Mouse (Mus musculus) layer of hippocampus, adult 8-10 months (tissue): ENCODE data around the gene 2200002J24Rik. TPM values are rescaled to one million over a fixed set of nuclear protein-coding genes. Genes with fewer than 3 reads are reported as not detected.
"Not testable (repeated sequence)": the region's sequence is repeated elsewhere in the genome, so short reads cannot be mapped to it uniquely, and the experiment has no call there.

ENCODE experiments used
- DNase-seq, 2 experiments: peaks; one replicate each; pipeline ENCODE4 v3.0.0; 2022; ENCODE audit warnings: low spot score in 2 of 2
- total RNA-seq, 4 experiments: library from RNA; stranded (reverse); gene quantifications; 2 replicates each; pipeline ENCODE4 v1.2.4; 2022

The 2200002J24Rik gene
- total RNA-seq, 4 experiments from 2014 or later = not detected

DNA sequence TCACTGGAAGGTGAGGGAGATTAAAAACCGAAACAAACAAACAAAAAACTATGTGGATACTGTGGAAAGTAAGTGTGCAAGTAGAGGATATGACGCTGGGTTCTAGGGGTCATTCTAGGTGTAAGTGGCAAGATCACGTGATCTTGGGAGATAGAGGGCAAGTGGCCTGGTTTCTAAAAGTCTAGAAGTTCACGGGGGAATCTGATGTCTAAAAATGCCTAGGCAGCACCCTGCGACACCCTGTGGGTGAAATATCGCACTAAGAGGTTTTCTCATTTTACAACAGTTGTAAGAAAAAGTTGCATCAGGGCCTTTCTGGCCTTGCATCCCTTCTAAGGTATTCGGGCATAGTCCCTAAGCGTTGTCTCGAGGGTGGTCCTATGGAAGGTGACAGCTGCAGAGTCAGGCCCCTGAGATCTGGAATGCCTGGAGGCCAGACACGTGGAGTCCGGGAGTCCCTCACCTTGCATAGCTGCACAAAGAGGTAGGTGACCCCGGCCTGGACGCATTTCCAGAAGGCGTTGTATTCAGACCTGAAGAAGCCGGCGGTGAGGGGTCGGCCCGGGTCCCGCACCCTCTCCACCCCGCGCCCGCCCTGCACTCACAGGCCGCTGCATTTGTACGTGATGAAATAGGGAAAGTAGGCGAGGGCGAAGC, 30.1 kb downstream of the 2200002J24Rik start:
- DNase-seq = no peak

DNA sequence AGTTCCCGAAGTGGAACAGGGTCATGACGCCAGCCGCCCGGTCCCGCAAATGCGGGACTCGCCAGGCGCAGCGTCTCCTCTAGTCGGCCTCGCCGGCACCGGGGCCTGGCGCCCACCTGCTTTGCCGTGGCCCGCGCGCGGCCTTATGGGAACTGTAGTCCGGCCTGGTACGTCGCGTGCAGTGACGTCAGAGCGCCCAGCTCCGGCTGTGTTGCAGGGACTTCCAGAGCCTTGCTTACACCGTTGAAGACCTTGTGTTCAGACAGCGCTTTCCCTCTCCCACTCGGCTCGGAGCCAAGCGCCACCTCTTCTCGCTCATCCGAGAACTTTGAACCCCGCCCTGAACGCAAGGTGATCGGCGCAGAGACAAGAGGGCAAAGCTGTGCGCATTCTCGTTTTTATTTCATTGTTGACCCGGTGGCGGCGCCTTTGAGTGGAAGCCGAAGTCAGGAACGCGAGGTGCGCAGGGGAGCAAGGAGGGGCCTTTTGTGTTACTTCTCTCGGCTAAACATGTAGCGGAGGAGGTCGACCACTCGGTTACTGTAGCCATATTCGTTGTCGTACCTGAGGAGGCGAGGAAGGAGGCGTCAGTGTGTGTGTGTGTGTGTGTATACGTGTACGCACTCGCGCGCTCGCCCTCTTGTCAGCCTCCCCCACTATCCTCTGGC, 30.8 kb downstream of the 2200002J24Rik start, which contains the start of gene Tmem147:
TSS of gene Tmem147 (minus strand) at position 145 of the 668 bp plus-strand sequence.
- peak; percentile 94 to 96 for DNase-seq

DNA sequence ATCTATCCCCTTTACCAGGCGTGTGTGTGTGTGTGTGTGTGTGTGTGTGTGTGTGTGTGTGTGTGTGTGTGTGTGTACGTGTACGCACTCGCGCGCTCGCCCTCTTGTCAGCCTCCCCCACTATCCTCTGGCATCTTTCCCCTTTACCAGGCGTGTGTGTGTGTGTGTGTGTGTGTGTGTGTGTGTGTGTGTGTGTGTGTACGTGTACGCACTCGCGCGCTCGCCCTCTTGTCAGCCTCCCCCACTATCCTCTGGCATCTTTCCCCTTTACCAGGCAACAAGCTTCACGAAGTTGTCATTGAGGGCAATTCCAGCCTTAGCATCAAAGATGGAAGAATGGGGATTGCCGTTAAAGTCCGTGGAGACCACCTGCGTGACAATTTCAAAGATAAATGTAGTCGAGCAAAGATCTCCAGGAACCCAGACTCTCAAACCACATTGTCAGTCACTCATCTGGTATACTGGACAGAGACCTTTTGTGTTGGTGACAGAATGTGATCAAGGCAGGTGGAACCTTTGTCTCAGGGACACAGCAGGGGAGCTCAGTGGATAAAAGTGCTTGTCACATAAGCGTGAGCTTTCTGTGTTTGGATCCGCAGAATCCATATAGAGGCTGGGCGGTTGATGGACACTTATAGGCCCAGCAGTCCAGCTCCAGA, 31.5 kb downstream of the 2200002J24Rik start:
- not testable (repeated sequence) for DNase-seq

DNA sequence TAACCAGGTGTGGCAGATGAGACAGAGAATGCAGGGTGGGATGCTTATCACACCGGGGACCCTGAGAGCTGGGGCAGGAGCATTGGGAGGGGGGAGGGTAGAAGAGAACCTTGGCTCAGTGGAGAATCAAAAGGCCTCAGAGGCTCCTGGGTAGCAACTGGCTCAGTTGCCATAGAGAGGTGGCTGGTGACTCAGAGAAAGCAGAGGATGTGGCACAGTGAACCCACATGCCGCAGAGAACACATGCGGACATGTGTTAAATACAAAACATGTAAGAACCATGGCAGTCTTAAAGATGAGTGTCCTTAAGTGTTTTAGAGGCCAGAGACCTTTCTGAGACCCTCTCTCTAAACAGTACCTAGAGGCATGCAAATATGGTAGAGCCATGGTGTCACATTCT, 37.5 kb downstream of the 2200002J24Rik start:
- no peak for DNase-seq

DNA sequence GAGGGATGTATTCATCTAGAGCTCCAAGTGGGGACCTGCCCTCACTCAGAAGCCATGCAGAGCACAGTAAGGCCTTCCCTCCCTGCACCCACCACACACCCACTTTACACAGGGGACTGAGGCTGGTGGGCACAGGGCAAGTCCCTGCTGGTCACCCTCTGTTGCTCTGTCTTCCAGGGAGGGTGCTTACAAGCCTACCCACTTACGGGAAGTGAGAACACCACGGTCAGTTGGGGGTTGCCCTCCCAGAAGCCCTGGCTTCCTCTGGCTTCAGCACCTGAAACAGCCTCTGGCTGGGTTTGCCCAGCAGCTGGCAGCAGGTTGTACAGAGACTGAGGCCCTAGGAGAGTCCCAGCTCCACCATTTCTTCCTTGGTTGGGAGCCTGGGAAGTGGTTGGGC, 43.8 kb downstream of the 2200002J24Rik start:
- DNase-seq = not testable (repeated sequence)

DNA sequence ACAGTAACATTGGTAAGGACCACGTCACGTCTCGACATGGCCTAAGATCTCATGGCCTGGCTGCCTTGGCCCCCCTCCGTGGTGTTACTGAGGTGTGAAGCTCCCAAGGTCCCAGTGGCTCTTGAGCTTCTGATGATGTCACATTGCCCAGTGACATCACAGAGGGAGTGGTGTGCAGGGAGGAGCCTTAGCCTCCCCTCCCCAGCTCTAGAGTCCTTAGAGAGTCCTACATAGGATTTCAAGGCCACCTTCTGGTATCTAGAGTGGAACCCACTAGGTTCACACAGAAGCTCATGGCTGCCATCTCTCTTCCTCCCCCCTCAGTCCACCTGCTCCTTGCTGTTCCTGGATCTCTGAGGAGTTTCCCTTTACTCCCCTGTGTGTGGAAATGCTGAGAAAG, 44.9 kb downstream of the 2200002J24Rik start, which contains the start of gene Gapdhs:
TSS of gene Gapdhs (minus strand) at position 65 of the 400 bp plus-strand sequence.
- not testable (repeated sequence) for DNase-seq

DNA sequence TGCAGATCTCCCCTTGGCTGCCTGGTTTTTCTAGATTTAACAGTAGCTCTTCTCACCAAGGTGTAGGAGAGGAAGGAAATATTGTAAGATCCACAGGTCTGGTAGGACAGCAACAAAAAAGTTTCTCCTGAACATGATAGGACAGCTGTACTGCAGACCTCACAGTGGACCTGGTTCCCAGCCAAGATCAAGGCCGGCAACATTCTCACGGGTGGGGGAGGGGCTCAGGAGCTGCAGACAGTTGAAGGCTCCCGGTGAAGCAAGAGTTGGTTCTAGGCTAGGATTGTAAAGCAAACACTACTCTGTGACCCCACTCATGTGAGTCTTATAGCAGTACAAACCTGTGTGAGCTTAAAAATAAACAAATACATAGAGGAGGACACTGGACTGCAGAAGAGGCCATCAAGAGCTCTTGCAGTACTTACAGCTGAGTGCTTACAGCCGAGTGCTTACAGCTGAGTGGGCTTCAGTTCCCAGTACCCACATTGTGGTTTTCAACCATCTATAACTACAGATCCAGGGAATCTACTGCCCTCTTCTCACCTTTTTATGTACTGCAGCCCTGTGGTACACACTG, 45.4 kb downstream of the 2200002J24Rik start:
- DNase-seq = no peak

DNA sequence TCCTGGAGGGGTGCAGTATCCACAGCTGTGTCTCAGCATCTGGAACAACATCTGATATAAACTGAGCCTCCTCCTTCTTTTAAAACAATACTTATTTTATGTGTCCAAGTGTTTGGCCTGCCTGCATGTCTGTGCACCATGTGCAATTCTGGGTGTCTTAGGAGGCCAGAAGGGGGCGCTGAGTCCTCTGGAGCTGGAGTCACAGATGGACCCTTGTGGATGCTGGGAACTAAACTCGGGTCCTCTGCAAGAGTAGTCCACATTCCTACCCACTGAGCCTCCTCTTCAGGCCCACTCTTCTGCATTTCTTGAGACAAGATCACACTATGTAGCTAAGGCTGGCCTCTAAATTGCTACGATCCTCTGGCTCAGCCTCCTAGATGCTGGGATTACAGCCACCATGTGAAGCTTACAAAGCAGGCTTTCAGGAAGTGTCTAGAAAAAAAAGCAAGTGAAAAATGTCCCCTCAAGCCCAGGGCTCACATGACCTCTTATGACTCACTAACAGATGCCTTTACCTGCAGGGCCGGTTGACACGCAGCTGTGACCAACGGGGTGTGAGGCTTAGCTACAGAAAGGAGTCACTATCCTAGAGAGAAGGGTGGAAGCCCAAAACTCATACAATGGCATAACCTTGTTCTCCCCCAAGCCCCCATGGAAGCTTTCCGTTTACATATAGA, 48.9 kb downstream of the 2200002J24Rik start:
- DNase-seq = no peak

Other genes with a start within 250 kb of the 2200002J24Rik start
- 10 to 100 TPM in 3 of 4 experiments, 1 to 10 TPM in 1; 9.6 to 13.7 (median 11.2) TPM for gene Kirrel2, start 241.2 kb upstream of the 2200002J24Rik start, total RNA-seq
- gene Nphs1, start 240.6 kb upstream of the 2200002J24Rik start, total RNA-seq = 1 to 10 TPM; 1.5 to 1.9 (median 1.6) TPM
- gene Prodh2, start 205.3 kb upstream of the 2200002J24Rik start, total RNA-seq = under 1 TPM in 1 of 4 experiments, not detected in 3; 0.56 TPM
- gene Arhgap33, start 163.9 kb upstream of the 2200002J24Rik start, total RNA-seq = 100 to 1,000 TPM in 3 of 4 experiments, 10 to 100 TPM in 1; 99.8 to 118 (median 110) TPM
- gene Hspb6, start 146.7 kb upstream of the 2200002J24Rik start, total RNA-seq = 10 to 100 TPM in 1 of 4 experiments, 1 to 10 TPM in 3; 3.2 to 10.3 (median 6.5) TPM
- gene Proser3, start 146.6 kb upstream of the 2200002J24Rik start, total RNA-seq = 1 to 10 TPM; 4.4 to 8.9 (median 6.1) TPM
- gene Lin37, start 139.1 kb upstream of the 2200002J24Rik start, total RNA-seq = 10 to 100 TPM; 41.3 to 54.0 (median 46.9) TPM
- gene U2af1l4, start 135.6 kb upstream of the 2200002J24Rik start, total RNA-seq = 10 to 100 TPM; 68.2 to 81.1 (median 78.7) TPM
- 10 to 100 TPM in 2 of 4 experiments, 1 to 10 TPM in 2; 6.3 to 14.8 (median 11.1) TPM for gene Gm49396, start 135.6 kb upstream of the 2200002J24Rik start, total RNA-seq
- 10 to 100 TPM; 85.9 to 91.0 (median 88.4) TPM for gene Psenen, start 135.3 kb upstream of the 2200002J24Rik start, total RNA-seq
- gene Igflr1, start 133.5 kb upstream of the 2200002J24Rik start, total RNA-seq = 1 to 10 TPM; 4.0 to 5.7 (median 4.6) TPM
- gene Kmt2b, start 110.2 kb upstream of the 2200002J24Rik start, total RNA-seq = 10 to 100 TPM; 44.1 to 60.2 (median 56.1) TPM
- not detected for gene Zbtb32, start 100.0 kb upstream of the 2200002J24Rik start, total RNA-seq
- 1 to 10 TPM in 1 of 4 experiments, under 1 TPM in 2, not detected in 1; 0.39 to 1.2 (median 0.89) TPM for gene Upk1a, start 86.1 kb upstream of the 2200002J24Rik start, total RNA-seq
- gene Cox6b1, start 72.8 kb upstream of the 2200002J24Rik start, total RNA-seq = 100 to 1,000 TPM; 631 to 661 (median 651) TPM
- not detected for gene Etv2, start 63.1 kb upstream of the 2200002J24Rik start, total RNA-seq
- 10 to 100 TPM; 61.9 to 71.5 (median 70.1) TPM for gene Rbm42, start 48.6 kb upstream of the 2200002J24Rik start, total RNA-seq
- gene Haus5, start 33.9 kb upstream of the 2200002J24Rik start, total RNA-seq = 1 to 10 TPM; 5.7 to 8.3 (median 6.8) TPM
- not detected for gene Pmis2, start 27.3 kb upstream of the 2200002J24Rik start, total RNA-seq
- 1 to 10 TPM; 1.1 to 2.1 (median 1.6) TPM for gene Atp4a, start 13.3 kb downstream of the 2200002J24Rik start, total RNA-seq
- 100 to 1,000 TPM; 110 to 119 (median 116) TPM for gene Tmem147, start 30.6 kb downstream of the 2200002J24Rik start, total RNA-seq
- not detected for gene Gapdhs, start 44.8 kb downstream of the 2200002J24Rik start, total RNA-seq
- 10 to 100 TPM in 1 of 4 experiments, 1 to 10 TPM in 3; 7.8 to 11.8 (median 8.4) TPM for gene Sbsn, start 52.5 kb downstream of the 2200002J24Rik start, total RNA-seq
- gene Dmkn, start 64.8 kb downstream of the 2200002J24Rik start, total RNA-seq = 1 to 10 TPM in 1 of 4 experiments, under 1 TPM in 2, not detected in 1; 0.84 to 1.5 (median 0.95) TPM
- not detected for gene Krtdap, start 89.0 kb downstream of the 2200002J24Rik start, total RNA-seq
- under 1 TPM in 1 of 4 experiments, not detected in 3; 0.20 TPM for gene Ffar2, start 124.8 kb downstream of the 2200002J24Rik start, total RNA-seq
- gene Ffar3, start 157.3 kb downstream of the 2200002J24Rik start, total RNA-seq = not detected
- gene Ffar1, start 162.6 kb downstream of the 2200002J24Rik start, total RNA-seq = not detected
- 1 to 10 TPM in 2 of 4 experiments, not detected in 2; 1.1 to 1.6 TPM for gene Cd22, start 181.4 kb downstream of the 2200002J24Rik start, total RNA-seq
- 100 to 1,000 TPM; 151 to 226 (median 183) TPM for gene Mag, start 215.9 kb downstream of the 2200002J24Rik start, total RNA-seq
- gene Hamp2, start 225.8 kb downstream of the 2200002J24Rik start, total RNA-seq = not detected
- gene Hamp, start 245.1 kb downstream of the 2200002J24Rik start, total RNA-seq = not detected